Mouse (Mus musculus): Measurements from ENCODE around the gene Smtnl1. TPM values are rescaled to one million over a fixed set of nuclear protein-coding genes. Genes with fewer than 3 reads are reported as not detected.

Smtnl1 gene
- polyA plus RNA-seq, 1 experiment from 2014 or later: 0.76 TPM

- peak; percentile 70 for ATAC-seq (ENCODE audit: insufficient number of reproducible peaks, low FRiP score, low TSS enrichment, low read depth)
- Histone ChIP-seq H3K4me2 (peak overlapping the region; percentile 19; the same call in 1 of the 2 replicates), H3K9ac (no peak overlapping the region), H3K27me3 (no peaks in the 10 kb centered on the region), H3K36me3 (peaks cover 12% of the 10 kb centered on the region; the same call in 1 of the 2 replicates), H3K4me3 (no peak overlapping the region), H3K27ac (peak overlapping the region; percentile 81), H3K9me3 (no peaks in the 10 kb centered on the region), H3K4me1 (peaks cover 11% of the 10 kb centered on the region)
- WGBS: 24% methylated on average over 10 of the region's 10 CpGs
Observed at GRCm38 (mm10) chr2:84831666-84832391, 9.4 kb upstream of the Smtnl1 start.

- no peaks in the 10 kb centered on the region for H3K9me3 ChIP-seq
- H3K27ac ChIP-seq: no peak overlapping the region
- peaks cover 15% of the 10 kb centered on the region for H3K4me1 ChIP-seq
- peak overlapping the region; percentile 83 for H3K4me3 ChIP-seq
- WGBS: under 1% methylated on average over 29 of the region's 29 CpGs
- no peaks in the 10 kb centered on the region for H3K27me3 ChIP-seq
- H3K36me3 ChIP-seq: peaks cover 12% of the 10 kb centered on the region; the same call in 1 of the 2 replicates
- H3K9ac ChIP-seq: peak overlapping the region; percentile 50
- H3K4me2 ChIP-seq: peak overlapping the region; percentile 87
- no peak for ATAC-seq (ENCODE audit: insufficient number of reproducible peaks, low FRiP score, low TSS enrichment, low read depth)
Observed at GRCm38 (mm10) chr2:84827283-84827920, 5.0 kb upstream of the Smtnl1 start.

GRCm38 (mm10) chr2:84826488-84827282, 4.2 kb upstream of the Smtnl1 start, which contains the start of gene Timm10:
Gene Timm10, plus strand, starts transcription at chr2:84826997.
- H3K9me3 ChIP-seq: no peaks in the 10 kb centered on the region
- no peaks in the 10 kb centered on the region for H3K27me3 ChIP-seq
- H3K4me2 ChIP-seq: peak within 1 kb of the TSS; percentile 87
- H3K9ac ChIP-seq: peak within 1 kb of the TSS; percentile 50
- peaks cover 10% of the 10 kb centered on the region for H3K4me1 ChIP-seq
- peak within 1 kb of the TSS; percentile 65; the same call in 1 of the 2 replicates for H3K27ac ChIP-seq
- ATAC-seq (ENCODE audit: insufficient number of reproducible peaks, low FRiP score, low TSS enrichment, low read depth): peak; percentile 86
- peaks cover 12% of the 10 kb centered on the region; the same call in 1 of the 2 replicates for H3K36me3 ChIP-seq
- H3K4me3 ChIP-seq: peak within 1 kb of the TSS; percentile 83
- under 1% methylated on average over 34 of the region's 34 CpGs for WGBS

GRCm38 (mm10) chr2:84823237-84823636, 785 bp upstream of the Smtnl1 start:
- H3K4me1 ChIP-seq: peaks cover 10% of the 10 kb centered on the region
- H3K4me2 ChIP-seq: no peak overlapping the region
- H3K4me3 ChIP-seq: no peak overlapping the region
- H3K27ac ChIP-seq: no peak overlapping the region
- 34% methylated on average over 2 of the region's 2 CpGs for WGBS
- no peak for ATAC-seq (ENCODE audit: insufficient number of reproducible peaks, low FRiP score, low TSS enrichment, low read depth)
- no peaks in the 10 kb centered on the region for H3K27me3 ChIP-seq
- H3K36me3 ChIP-seq: no peaks in the 10 kb centered on the region
- no peak overlapping the region for H3K9ac ChIP-seq
- H3K9me3 ChIP-seq: no peaks in the 10 kb centered on the region

- ATAC-seq (ENCODE audit: insufficient number of reproducible peaks, low FRiP score, low TSS enrichment, low read depth): no peak
- WGBS: 61% methylated on average over 3 of the region's 3 CpGs
- no peak overlapping the region for H3K4me2 ChIP-seq
- no peaks in the 10 kb centered on the region for H3K27me3 ChIP-seq
- no peak overlapping the region for H3K27ac ChIP-seq
- no peaks in the 10 kb centered on the region for H3K4me1 ChIP-seq
- H3K36me3 ChIP-seq: no peaks in the 10 kb centered on the region
- no peaks in the 10 kb centered on the region for H3K9me3 ChIP-seq
- no peak overlapping the region for H3K4me3 ChIP-seq
- no peak overlapping the region for H3K9ac ChIP-seq
Observed at GRCm38 (mm10) chr2:84819861-84820260, 2.6 kb downstream of the Smtnl1 start.

GRCm38 (mm10) chr2:84812676-84813075, 9.8 kb downstream of the Smtnl1 start:
- Histone ChIP-seq H3K4me3 (no peak overlapping the region), H3K4me2 (no peak overlapping the region), H3K27me3 (no peaks in the 10 kb centered on the region), H3K27ac (no peak overlapping the region), H3K9ac (no peak overlapping the region), H3K36me3 (no peaks in the 10 kb centered on the region), H3K9me3 (no peaks in the 10 kb centered on the region), H3K4me1 (peaks cover 5% of the 10 kb centered on the region)
- no peak for ATAC-seq (ENCODE audit: insufficient number of reproducible peaks, low FRiP score, low TSS enrichment, low read depth)
- WGBS: 77% methylated on average over 6 of the region's 6 CpGs

- H3K36me3 ChIP-seq: no peaks in the 10 kb centered on the region
- H3K4me3 ChIP-seq: no peak overlapping the region
- no peaks in the 10 kb centered on the region for H3K9me3 ChIP-seq
- no peak overlapping the region for H3K27ac ChIP-seq
- H3K27me3 ChIP-seq: no peaks in the 10 kb centered on the region
- H3K4me1 ChIP-seq: peaks cover 5% of the 10 kb centered on the region
- ATAC-seq (ENCODE audit: insufficient number of reproducible peaks, low FRiP score, low TSS enrichment, low read depth): no peak
- H3K9ac ChIP-seq: no peak overlapping the region
- H3K4me2 ChIP-seq: no peak overlapping the region
- WGBS: 89% methylated on average over 7 of the region's 7 CpGs
Observed at GRCm38 (mm10) chr2:84811880-84812279, 10.6 kb downstream of the Smtnl1 start.

GRCm38 (mm10) chr2:84810886-84811577, 11.4 kb downstream of the Smtnl1 start:
- Histone ChIP-seq H3K27ac (peak overlapping the region; percentile 47), H3K4me1 (peaks cover 5% of the 10 kb centered on the region), H3K4me2 (peak overlapping the region; percentile 49), H3K9ac (no peak overlapping the region), H3K27me3 (no peaks in the 10 kb centered on the region), H3K36me3 (no peaks in the 10 kb centered on the region), H3K4me3 (peak overlapping the region; percentile 35), H3K9me3 (no peaks in the 10 kb centered on the region)
- WGBS: 19% methylated on average over 26 of the region's 26 CpGs
- ATAC-seq (ENCODE audit: insufficient number of reproducible peaks, low FRiP score, low TSS enrichment, low read depth): peak; percentile 64; the same call in 1 of the 2 replicates

GRCm38 (mm10) chr2:84810526-84810885, 11.9 kb downstream of the Smtnl1 start:
- no peak overlapping the region for H3K27ac ChIP-seq
- H3K4me2 ChIP-seq: peak overlapping the region; percentile 49; the same call in 1 of the 2 replicates
- no peaks in the 10 kb centered on the region for H3K9me3 ChIP-seq
- peaks cover 5% of the 10 kb centered on the region for H3K4me1 ChIP-seq
- H3K4me3 ChIP-seq: no peak overlapping the region
- no peak overlapping the region for H3K9ac ChIP-seq
- no peaks in the 10 kb centered on the region for H3K27me3 ChIP-seq
- 76% methylated on average over 6 of the region's 6 CpGs for WGBS
- ATAC-seq (ENCODE audit: insufficient number of reproducible peaks, low FRiP score, low TSS enrichment, low read depth): no peak
- H3K36me3 ChIP-seq: no peaks in the 10 kb centered on the region

GRCm38 (mm10) chr2:84809330-84809729, 13.1 kb downstream of the Smtnl1 start:
- H3K27me3 ChIP-seq: no peaks in the 10 kb centered on the region
- no peak overlapping the region for H3K4me3 ChIP-seq
- no peak overlapping the region for H3K9ac ChIP-seq
- H3K4me1 ChIP-seq: peaks cover 5% of the 10 kb centered on the region
- H3K36me3 ChIP-seq: no peaks in the 10 kb centered on the region
- no peak for ATAC-seq (ENCODE audit: insufficient number of reproducible peaks, low FRiP score, low TSS enrichment, low read depth)
- no peak overlapping the region for H3K4me2 ChIP-seq
- no peak overlapping the region for H3K27ac ChIP-seq
- no peaks in the 10 kb centered on the region for H3K9me3 ChIP-seq

- Histone ChIP-seq H3K27ac (no peak overlapping the region), H3K9me3 (no peaks in the 10 kb centered on the region), H3K4me2 (no peak overlapping the region), H3K4me1 (peaks cover 5% of the 10 kb centered on the region), H3K9ac (no peak overlapping the region), H3K4me3 (no peak overlapping the region), H3K36me3 (no peaks in the 10 kb centered on the region), H3K27me3 (no peaks in the 10 kb centered on the region)
- 60% methylated on average over 5 of the region's 5 CpGs for WGBS
- ATAC-seq (ENCODE audit: insufficient number of reproducible peaks, low FRiP score, low TSS enrichment, low read depth): no peak
Observed at GRCm38 (mm10) chr2:84806546-84806945, 15.9 kb downstream of the Smtnl1 start.

All from limb, embryonic 15.5 days (tissue).